Mouse (Mus musculus) MEL (cell line): ENCODE results near the gene Odf4. TPM values are rescaled to one million over a fixed set of nuclear protein-coding genes. Genes with fewer than 3 reads are reported as not detected.

Experiments
- DNase-seq: peaks from one replicate; pipeline ENCODE4 v3.0.0; 2011; ENCODE audit warnings: low read depth, low spot score
- H3K27ac ChIP-seq: 2 replicates; pipeline ENCODE4 v1.5.1; 2012; ENCODE audit warnings: low read depth, mild to moderate bottlenecking, control low read depth, low read length, moderate library complexity; ENCODE audit not compliant: control insufficient read depth
- H3K27me3 ChIP-seq, 2 experiments: fragments of 150-350 bp in 1 of 2; sonication (generic) in 1 of 2; 2 replicates each; pipeline ENCODE4 v1.6.1; 2012; ENCODE audit warnings: low read length in 2 of 2, mild to moderate bottlenecking in 2 of 2, improper control_type of control experiment in 1 of 2, moderate library complexity in 1 of 2; ENCODE audit not compliant: insufficient read depth in 2 of 2, control insufficient read depth in 1 of 2
- H3K36me3 ChIP-seq, 2 experiments: 2 replicates each; pipeline ENCODE4 v1.6.1; 2012 to 2014; ENCODE audit warnings: low read length in 2 of 2, improper control_type of control experiment in 1 of 2, inconsistent platforms in 1 of 2, mild to moderate bottlenecking in 1 of 2; ENCODE audit not compliant: insufficient read depth in 2 of 2, control insufficient read depth in 1 of 2
- H3K4me1 ChIP-seq, 2 experiments: fragments of 150-350 bp in 1 of 2; sonication (generic) in 1 of 2; 2 replicates each; pipeline ENCODE4 v1.6.1; 2012; ENCODE audit warnings: low read length in 2 of 2, improper control_type of control experiment in 1 of 2, mild to moderate bottlenecking in 1 of 2; ENCODE audit not compliant: insufficient read depth in 2 of 2, control insufficient read depth in 1 of 2
- H3K4me3 ChIP-seq, 2 experiments: fragments of 150-350 bp in 1 of 2; sonication (generic) in 1 of 2; 2 replicates each; pipeline ENCODE4 v1.5.1; 2012; ENCODE audit warnings: low read depth in 2 of 2, low read length in 2 of 2, mild to moderate bottlenecking in 2 of 2, moderate library complexity in 2 of 2, control low read depth in 1 of 2, improper control_type of control experiment in 1 of 2; ENCODE audit not compliant: control insufficient read depth in 1 of 2, insufficient read depth in 1 of 2
- H3K79me2 ChIP-seq: 2 replicates; pipeline ENCODE4 v1.6.1; 2012; ENCODE audit warnings: mild to moderate bottlenecking, low read length, moderate library complexity; ENCODE audit not compliant: control insufficient read depth, poor library complexity, insufficient read depth
- H3K9ac ChIP-seq: 2 replicates; pipeline ENCODE4 v1.6.1; 2012; ENCODE audit warnings: low read depth, mild to moderate bottlenecking, control low read depth, low read length, moderate library complexity; ENCODE audit not compliant: control insufficient read depth, poor library complexity, severe bottlenecking
- H3K9me3 ChIP-seq: fragments of 150-350 bp; sonication (generic); replicated peaks from 2 replicates; pipeline ENCODE4 v1.6.1; 2012; ENCODE audit warnings: mild to moderate bottlenecking, low read length, improper control_type of control experiment, moderate library complexity; ENCODE audit not compliant: insufficient read depth
- CHD1 ChIP-seq: IDR thresholded peaks from 2 replicates; pipeline ENCODE4 v1.6.1; 2012; ENCODE audit warnings: low read depth, mild to moderate bottlenecking, inconsistent platforms, low read length, improper control_type of control experiment
- ELF1 ChIP-seq: IDR thresholded peaks from 2 replicates; pipeline ENCODE4 v1.6.1; 2014; ENCODE audit warnings: low read depth, mild to moderate bottlenecking, inconsistent platforms, low read length, improper control_type of control experiment, moderate library complexity
- EP300 ChIP-seq, 2 experiments: IDR thresholded peaks; 2 replicates each; pipeline ENCODE4 v1.6.1; 2011; ENCODE audit warnings: improper control_type of control experiment in 2 of 2, low read length in 2 of 2, low read depth in 1 of 2, mild to moderate bottlenecking in 1 of 2
- GABPA ChIP-seq: IDR thresholded peaks from 2 replicates; pipeline ENCODE4 v1.6.1; 2012; ENCODE audit warnings: low read depth, mild to moderate bottlenecking, inconsistent platforms, low read length, improper control_type of control experiment, moderate library complexity
- HCFC1 ChIP-seq: IDR thresholded peaks from 2 replicates; pipeline ENCODE4 v1.6.1; 2012; ENCODE audit warnings: low read depth, mild to moderate bottlenecking, inconsistent platforms, low read length, improper control_type of control experiment, moderate library complexity
- JUND ChIP-seq: IDR thresholded peaks from 2 replicates; pipeline ENCODE4 v1.6.1; 2011; ENCODE audit warnings: low read depth, mild to moderate bottlenecking, improper control_type of control experiment, low read length
- MXI1 ChIP-seq: IDR thresholded peaks from 2 replicates; pipeline ENCODE4 v1.6.1; 2011; ENCODE audit warnings: mild to moderate bottlenecking, low read depth, low read length, improper control_type of control experiment
- POLR2A ChIP-seq, 2 experiments: IDR thresholded peaks; 2 replicates each; pipeline ENCODE4 v1.6.1; 2011 to 2012; ENCODE audit warnings: low read length in 2 of 2, mild to moderate bottlenecking in 2 of 2, control low read depth in 1 of 2, improper control_type of control experiment in 1 of 2, low read depth in 1 of 2, moderate library complexity in 1 of 2; ENCODE audit not compliant: control insufficient read depth in 1 of 2, insufficient read depth in 1 of 2, poor library complexity in 1 of 2
- POLR2AphosphoS5 ChIP-seq: IDR thresholded peaks from 2 replicates; pipeline ENCODE4 v1.6.1; 2012; ENCODE audit warnings: low read depth, borderline replicate concordance, mild to moderate bottlenecking, inconsistent platforms, low read length, moderate library complexity, mixed read lengths
- RAD21 ChIP-seq: IDR thresholded peaks from 2 replicates; pipeline ENCODE4 v1.6.1; 2011; ENCODE audit warnings: mild to moderate bottlenecking, low read depth, low read length, improper control_type of control experiment
- TAL1 ChIP-seq: IDR thresholded peaks from 2 replicates; pipeline ENCODE4 v1.6.1; 2012; ENCODE audit warnings: mild to moderate bottlenecking, inconsistent platforms, low read length, moderate library complexity, mixed read lengths
- TBP ChIP-seq: IDR thresholded peaks from 2 replicates; pipeline ENCODE4 v1.8.0; 2011; ENCODE audit warnings: low read depth, low read length, improper control_type of control experiment
- TCF12 ChIP-seq: IDR thresholded peaks from 2 replicates; pipeline ENCODE4 v1.6.1; 2014; ENCODE audit warnings: low read depth, mild to moderate bottlenecking, inconsistent platforms, low read length, improper control_type of control experiment, moderate library complexity
- USF2 ChIP-seq, 2 experiments: IDR thresholded peaks; 2 replicates each; pipeline ENCODE4 v1.6.1; 2011 to 2012; ENCODE audit warnings: improper control_type of control experiment in 2 of 2, low read length in 2 of 2, borderline replicate concordance in 1 of 2, inconsistent platforms in 1 of 2, low read depth in 1 of 2, mild to moderate bottlenecking in 1 of 2; ENCODE audit not compliant: insufficient read depth in 1 of 2
- polyA plus RNA-seq, 2 experiments: library from polyadenylated mRNA; stranded (reverse) in 1 of 2; unstranded in 1 of 2; fragments of >175 nt in 1 of 2; fragments of >200 nt in 1 of 2; gene quantifications; 2 replicates each; pipeline versions ENCODE4 v1.2.1 to v1.2.4; 2012; ENCODE audit warnings: low replicate concordance in 2 of 2, low read depth in 1 of 2; ENCODE audit not compliant: insufficient read length in 2 of 2, insufficient read depth in 1 of 2, missing spikeins in 1 of 2
- total RNA-seq: library from RNA; depleted of rRNA; stranded (reverse); fragments of 300-350 nt; gene quantifications from 2 replicates; pipeline ENCODE4 v1.2.3, GENCODE M21; 2012

Gene Odf4
- total and polyA plus RNA-seq, 3 experiments, result not detected

GRCm38 (mm10) chr11:68953903-68954302 is 27.0 kb upstream of the Odf4 start:
- DNase-seq, result no peak
- peaks cover 4 to 7% of the 10 kb centered on the region in 2 experiments for H3K27me3 ChIP-seq
- no peaks in the 10 kb centered on the region for H3K9me3 ChIP-seq
- TF ChIP-seq EP300 (IDR thresholded peaks at IDR 0.05; ENCODE audit: low read depth in 1 of 2, low read length in 2 of 2) (no peak), JUND (no peak), POLR2A (IDR thresholded peaks at IDR 0.05; ENCODE audit: control insufficient read depth in 1 of 2, insufficient read depth in 1 of 2, low read depth in 1 of 2, low read length in 2 of 2, poor library complexity in 1 of 2) (no peak), GABPA (no peak), RAD21 (no peak), MXI1 (no peak), TBP (no peak), CHD1 (no peak), TAL1 (no peak), TCF12 (no peak), POLR2AphosphoS5 (no peak), HCFC1 (no peak), ELF1 (no peak)
- no peaks in the 10 kb centered on the region for H3K36me3 ChIP-seq
- no peak overlapping the region for H3K27ac ChIP-seq
- no peaks in the 10 kb centered on the region for H3K4me1 ChIP-seq
- H3K79me2 ChIP-seq, result no peaks in the 10 kb centered on the region
- H3K9ac ChIP-seq, result no peak overlapping the region
- H3K4me3 ChIP-seq, result no peak overlapping the region

- no peaks in the 10 kb centered on the region for H3K9me3 ChIP-seq
- peaks cover 0 to 4% of the 10 kb centered on the region in 2 experiments; a peak in 2 of 4 replicates for H3K4me1 ChIP-seq
- H3K27me3 ChIP-seq, result peaks cover 3 to 5% of the 10 kb centered on the region in 2 experiments
- no peaks in the 10 kb centered on the region for H3K79me2 ChIP-seq
- peak; percentile 79 for DNase-seq
- H3K4me3 ChIP-seq, result peak overlapping the region in 1 of 2 experiments; percentile 40; a peak in 1 of 4 replicates
- no peaks in the 10 kb centered on the region; a peak in 1 of 4 replicates for H3K36me3 ChIP-seq
- H3K9ac ChIP-seq, result no peak overlapping the region
- TF ChIP-seq POLR2A (IDR thresholded peaks at IDR 0.05; ENCODE audit: control insufficient read depth in 1 of 2, insufficient read depth in 1 of 2, low read depth in 1 of 2, low read length in 2 of 2, poor library complexity in 1 of 2) (no peak), TBP (0 out of 2 replicates have a peak, but pooled peaks have one; percentile 55), JUND (no peak), USF2 (IDR thresholded peaks at IDR 0.05; ENCODE audit: borderline replicate concordance in 1 of 2, insufficient read depth in 1 of 2, low read depth in 1 of 2, low read length in 2 of 2) (no peak), EP300 (IDR thresholded peaks at IDR 0.05; ENCODE audit: low read depth in 1 of 2, low read length in 2 of 2) (no peak), TAL1 (no peak)
- no peak overlapping the region for H3K27ac ChIP-seq
These were observed 20.7 kb upstream of the Odf4 start for GRCm38 (mm10) chr11:68947542-68947993.
